Mouse (Mus musculus) hindbrain, embryonic 14.5 days (tissue): ENCODE results near the gene Krt87. TPM values are rescaled to one million over a fixed set of nuclear protein-coding genes. Genes with fewer than 3 reads are reported as not detected.
A peak's percentile ranks its signal among the peaks of the same experiment; 100 is the strongest.

Experiments
- ATAC-seq: fragments of 200-750 bp; cut with Nextera tagmentation; 2 replicates; pipeline ENCODE4 v1.8.0; 2017; ENCODE audit warnings: moderate number of reproducible peaks, mild to moderate bottlenecking, moderate TSS enrichment, moderate library complexity; ENCODE audit not compliant: low FRiP score
- DNase-seq: peaks from one replicate; pipeline ENCODE4 v3.0.0-alpha.2; 2015; ENCODE audit warnings: low spot score
- H3K27ac ChIP-seq: fragments of 300-500 bp; sonication (generic); 2 replicates; pipeline ENCODE4 v1.5.1; 2014; ENCODE audit warnings: mild to moderate bottlenecking, moderate library complexity
- H3K27me3 ChIP-seq: fragments of 300-500 bp; sonication (generic); 2 replicates; pipeline ENCODE4 v1.6.1; 2014; ENCODE audit warnings: mild to moderate bottlenecking, low read length, mixed read lengths; ENCODE audit not compliant: control insufficient read depth, insufficient read depth
- H3K36me3 ChIP-seq: fragments of 300-500 bp; sonication (generic); replicated peaks from 2 replicates; pipeline ENCODE4 v1.6.1; 2014; ENCODE audit not compliant: control insufficient read depth, insufficient read depth
- H3K4me1 ChIP-seq: fragments of 300-500 bp; sonication (generic); replicated peaks from 2 replicates; pipeline ENCODE4 v1.6.1; 2014; ENCODE audit warnings: antibody characterized with exemption, low read length, mixed read lengths; ENCODE audit not compliant: control insufficient read depth, insufficient read depth
- H3K4me2 ChIP-seq: fragments of 300-500 bp; sonication (generic); replicated peaks from 2 replicates; pipeline ENCODE4 v1.6.1; 2014; ENCODE audit warnings: mild to moderate bottlenecking, moderate library complexity
- H3K4me3 ChIP-seq: fragments of 300-500 bp; sonication (generic); replicated peaks from 2 replicates; pipeline ENCODE4 v1.5.1; 2014; ENCODE audit warnings: mild to moderate bottlenecking, low read length
- H3K9ac ChIP-seq: fragments of 300-500 bp; sonication (generic); 2 replicates; pipeline ENCODE4 v1.6.1; 2014
- H3K9me3 ChIP-seq: fragments of 300-500 bp; sonication (generic); 2 replicates; pipeline ENCODE4 v1.6.1; 2016; ENCODE audit warnings: low read length; ENCODE audit not compliant: control insufficient read depth
- WGBS: fragments of 180-500 bp; shearing (Covaris S2); extraction: QIAGEN DNeasy Blood & Tissue Kit; methylation state at CpG from one replicate; pipeline ENCODE4 v1.1.7; 2014; 5-methylcytosine and 5-hydroxymethylcytosine counted together
- polyA plus RNA-seq: library from polyadenylated mRNA; unstranded; fragments of >200 nt; fragmentation: Nextera tagmentation; extraction: Ambion mirVana; gene quantifications from 2 replicates; pipeline ENCODE4 v1.2.1, GENCODE M21; 2014

The Krt87 gene
- polyA plus RNA-seq, 1 experiment from 2014 or later: 0.40 TPM

GRCm38 (mm10) chr15:101463651-101464050 is 25.0 kb upstream of the Krt87 start, which contains the start of gene Krt81:
Gene Krt81 (minus strand): TSS chr15:101463751.
- H3K4me2 ChIP-seq: no peak within 1 kb of the TSS
- H3K4me3 ChIP-seq: no peak within 1 kb of the TSS
- no peak within 1 kb of the TSS for H3K27ac ChIP-seq
- H3K4me1 ChIP-seq: 0 out of 2 replicates have a peak, but pooled peaks cover 5% of the 10 kb centered on the region
- no peaks in the 10 kb centered on the region for H3K9me3 ChIP-seq
- no peak for ATAC-seq
- 87% methylated on average over 13 of the region's 13 CpGs for WGBS
- no peaks in the 10 kb centered on the region for H3K27me3 ChIP-seq
- H3K36me3 ChIP-seq: no peaks in the 10 kb centered on the region
- DNase-seq: no peak
- H3K9ac ChIP-seq: no peak within 1 kb of the TSS

- 0 out of 2 replicates have a peak, but pooled peaks cover 5% of the 10 kb centered on the region for H3K4me1 ChIP-seq
- 0 out of 2 replicates have a peak, but pooled peaks cover 8% of the 10 kb centered on the region for H3K9me3 ChIP-seq
- WGBS: 84% methylated on average over 14 of the region's 14 CpGs
- no peak overlapping the region for H3K9ac ChIP-seq
- no peak overlapping the region for H3K4me3 ChIP-seq
- H3K4me2 ChIP-seq: no peak overlapping the region
- H3K27ac ChIP-seq: no peak overlapping the region
- ATAC-seq (no peak), DNase-seq (no peak)
- no peaks in the 10 kb centered on the region for H3K27me3 ChIP-seq
- H3K36me3 ChIP-seq: no peaks in the 10 kb centered on the region
Observed at GRCm38 (mm10) chr15:101459283-101459682, 20.7 kb upstream of the Krt87 start.

GRCm38 (mm10) chr15:101458361-101458930 is 19.8 kb upstream of the Krt87 start:
- Histone ChIP-seq H3K27me3 (no peaks in the 10 kb centered on the region), H3K4me1 (0 out of 2 replicates have a peak, but pooled peaks cover 5% of the 10 kb centered on the region), H3K27ac (no peak overlapping the region), H3K9me3 (0 out of 2 replicates have a peak, but pooled peaks cover 8% of the 10 kb centered on the region), H3K4me3 (no peak overlapping the region), H3K36me3 (no peaks in the 10 kb centered on the region), H3K4me2 (no peak overlapping the region), H3K9ac (no peak overlapping the region)
- no peak for ATAC-seq
- 31% methylated on average over 16 of the region's 16 CpGs for WGBS
- DNase-seq: peak; percentile 34

GRCm38 (mm10) chr15:101455891-101456290 is 17.3 kb upstream of the Krt87 start:
- no peak for ATAC-seq
- Histone ChIP-seq H3K9ac (no peak overlapping the region), H3K27me3 (no peaks in the 10 kb centered on the region), H3K4me2 (no peak overlapping the region), H3K27ac (no peak overlapping the region), H3K4me3 (no peak overlapping the region), H3K4me1 (0 out of 2 replicates have a peak, but pooled peaks cover 5% of the 10 kb centered on the region), H3K36me3 (no peaks in the 10 kb centered on the region), H3K9me3 (0 out of 2 replicates have a peak, but pooled peaks cover 8% of the 10 kb centered on the region)
- 90% methylated on average over 6 of the region's 6 CpGs for WGBS
- DNase-seq: no peak

- no peaks in the 10 kb centered on the region for H3K27me3 ChIP-seq
- no peaks in the 10 kb centered on the region for H3K36me3 ChIP-seq
- no peak overlapping the region for H3K4me3 ChIP-seq
- DNase-seq (no peak), ATAC-seq (no peak)
- no peak overlapping the region for H3K9ac ChIP-seq
- 84% methylated on average over 2 of the region's 2 CpGs for WGBS
- H3K4me1 ChIP-seq: 0 out of 2 replicates have a peak, but pooled peaks cover 5% of the 10 kb centered on the region
- H3K27ac ChIP-seq: no peak overlapping the region
- H3K4me2 ChIP-seq: no peak overlapping the region
- H3K9me3 ChIP-seq: 0 out of 2 replicates have a peak, but pooled peaks cover 8% of the 10 kb centered on the region
Observed at GRCm38 (mm10) chr15:101455292-101455691, 16.7 kb upstream of the Krt87 start.

GRCm38 (mm10) chr15:101454774-101455173 is 16.2 kb upstream of the Krt87 start:
- 0 out of 2 replicates have a peak, but pooled peaks cover 5% of the 10 kb centered on the region for H3K4me1 ChIP-seq
- ATAC-seq (no peak), DNase-seq (no peak)
- H3K9me3 ChIP-seq: 0 out of 2 replicates have a peak, but pooled peaks cover 8% of the 10 kb centered on the region
- no peaks in the 10 kb centered on the region for H3K36me3 ChIP-seq
- H3K4me3 ChIP-seq: no peak overlapping the region
- H3K27ac ChIP-seq: no peak overlapping the region
- H3K9ac ChIP-seq: no peak overlapping the region
- no peak overlapping the region for H3K4me2 ChIP-seq
- 91% methylated on average over 8 of the region's 8 CpGs for WGBS
- H3K27me3 ChIP-seq: no peaks in the 10 kb centered on the region

GRCm38 (mm10) chr15:101453093-101453736 is 14.6 kb upstream of the Krt87 start:
- no peak overlapping the region for H3K9ac ChIP-seq
- no peaks in the 10 kb centered on the region for H3K4me1 ChIP-seq
- 8% methylated on average over 13 of the region's 13 CpGs for WGBS
- no peaks in the 10 kb centered on the region for H3K36me3 ChIP-seq
- no peak overlapping the region for H3K4me2 ChIP-seq
- peak; percentile 64; the same call in 1 of the 2 replicates for ATAC-seq
- H3K4me3 ChIP-seq: no peak overlapping the region
- 0 out of 2 replicates have a peak, but pooled peaks cover 8% of the 10 kb centered on the region for H3K9me3 ChIP-seq
- H3K27me3 ChIP-seq: no peaks in the 10 kb centered on the region
- peak; percentile 61 for DNase-seq
- H3K27ac ChIP-seq: no peak overlapping the region

- Histone ChIP-seq H3K9me3 (no peaks in the 10 kb centered on the region), H3K27ac (no peak within 1 kb of the TSS), H3K9ac (no peak within 1 kb of the TSS), H3K27me3 (no peaks in the 10 kb centered on the region), H3K4me2 (no peak within 1 kb of the TSS), H3K36me3 (no peaks in the 10 kb centered on the region), H3K4me1 (no peaks in the 10 kb centered on the region), H3K4me3 (no peak within 1 kb of the TSS)
- ATAC-seq (no peak), DNase-seq (no peak)
- WGBS: 66% methylated on average over 2 of the region's 2 CpGs
Observed at GRCm38 (mm10) chr15:101447444-101447843, 8.8 kb upstream of the Krt87 start, which contains the start of gene Krt88. Gene Krt88 (plus strand): TSS chr15:101447744.

GRCm38 (mm10) chr15:101446572-101446971 is 8.0 kb upstream of the Krt87 start:
- Histone ChIP-seq H3K4me1 (no peaks in the 10 kb centered on the region), H3K9me3 (no peaks in the 10 kb centered on the region), H3K27ac (no peak overlapping the region), H3K9ac (no peak overlapping the region), H3K36me3 (no peaks in the 10 kb centered on the region), H3K4me3 (no peak overlapping the region), H3K27me3 (no peaks in the 10 kb centered on the region), H3K4me2 (no peak overlapping the region)
- WGBS: 75% methylated on average over 11 of the region's 11 CpGs
- no peak for ATAC-seq
- no peak for DNase-seq
